Mouse (Mus musculus): ENCODE measurements around the gene BC117090.
"Not testable (repeated sequence)": the region's sequence is repeated elsewhere in the genome, so short reads cannot be mapped to it uniquely, and the experiment has no call there.

Gene BC117090

GRCm38 (mm10) chr16:36334232-36334631 lies at the start of gene BC117090:
Gene BC117090, minus strand, starts transcription at chr16:36334332.
- in situ Hi-C loops (cut with MboI, MseI): no loop called here

GRCm38 (mm10) chr16:36367648-36368047 lies 33.5 kb upstream of the BC117090 start, which contains the start of gene BC100530:
Gene BC100530, minus strand, starts transcription at chr16:36367748.
- in situ Hi-C loops (cut with MboI, MseI): loop anchor here (5.0 kb wide), 1 partner anchor 90 kb away; the partner anchor contains the start of gene Stfa1

GRCm38 (mm10) chr16:36337171-36337570 lies 3.0 kb upstream of the BC117090 start:
- in situ Hi-C loops (cut with MboI, MseI): no loop called here

GRCm38 (mm10) chr16:36319286-36319685 lies 14.8 kb downstream of the BC117090 start:
- in situ Hi-C loops (cut with MboI, MseI): no loop called here

GRCm38 (mm10) chr16:36316111-36316510 lies 18.0 kb downstream of the BC117090 start:
- in situ Hi-C loops (cut with MboI, MseI): not testable (repeated sequence)

GRCm38 (mm10) chr16:36307631-36308030 lies 26.5 kb downstream of the BC117090 start:
- in situ Hi-C loops (cut with MboI, MseI): no loop called here

GRCm38 (mm10) chr16:36289140-36289539 lies 45.0 kb downstream of the BC117090 start:
- in situ Hi-C loops (cut with MboI, MseI): no loop called here

GRCm38 (mm10) chr16:36276796-36277195 lies 57.3 kb downstream of the BC117090 start, which contains the start of gene Stfa1:
Gene Stfa1, plus strand, starts transcription at chr16:36276951.
- in situ Hi-C loops (cut with MboI, MseI): loop anchor here (5.0 kb wide), 1 partner anchor 91 kb away; the partner anchor contains the start of gene BC100530
